Mouse (Mus musculus) heart, postnatal 0 days (tissue): ENCODE data around the gene Svbp.

ENCODE experiments used
- CTCF ChIP-seq: IDR thresholded peaks from 2 replicates; pipeline ENCODE4 v1.5.1; 2016; ENCODE audit warnings: antibody characterized with exemption, control low read depth, low read depth
- EP300 ChIP-seq: IDR thresholded peaks from 2 replicates; pipeline ENCODE4 v1.6.1; 2016; ENCODE audit warnings: antibody characterized with exemption, low read depth

DNA sequence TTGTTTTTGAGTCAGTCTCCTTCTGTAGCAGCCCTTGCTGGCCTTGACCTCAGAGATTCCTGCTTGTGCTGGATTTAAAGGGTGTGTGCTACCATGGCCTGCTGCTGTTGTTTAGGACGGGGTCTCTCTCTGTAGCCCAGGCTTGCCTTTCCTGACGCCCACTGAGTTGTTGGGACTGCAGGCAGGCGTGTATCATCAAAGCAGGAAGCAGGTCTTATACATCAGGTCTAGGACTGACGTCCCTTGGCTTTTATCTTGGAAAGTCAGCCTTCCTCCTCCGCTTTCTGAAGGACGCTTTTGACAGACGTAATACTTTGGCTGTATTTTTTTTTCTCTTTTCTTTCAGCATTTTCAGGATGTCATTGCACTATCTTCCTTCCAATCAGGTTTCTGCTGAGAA, 29.2 kb upstream of the Svbp start:
- TF ChIP-seq CTCF (no peak), EP300 (no peak)
